Mouse (Mus musculus) adrenal gland, adult (tissue): ENCODE results near the gene Spink4.
A peak's percentile ranks its signal among the peaks of the same experiment; 100 is the strongest.
"Not testable (repeated sequence)": the region's sequence is repeated elsewhere in the genome, so short reads cannot be mapped to it uniquely, and the experiment has no call there.

Experiments
- DNase-seq, 2 experiments: peaks; one replicate each; pipeline ENCODE4 v3.0.0; 2022 to 2023; ENCODE audit warnings: low spot score in 1 of 2; ENCODE audit not compliant: inconsistent age in 2 of 2

Spink4 gene

DNA sequence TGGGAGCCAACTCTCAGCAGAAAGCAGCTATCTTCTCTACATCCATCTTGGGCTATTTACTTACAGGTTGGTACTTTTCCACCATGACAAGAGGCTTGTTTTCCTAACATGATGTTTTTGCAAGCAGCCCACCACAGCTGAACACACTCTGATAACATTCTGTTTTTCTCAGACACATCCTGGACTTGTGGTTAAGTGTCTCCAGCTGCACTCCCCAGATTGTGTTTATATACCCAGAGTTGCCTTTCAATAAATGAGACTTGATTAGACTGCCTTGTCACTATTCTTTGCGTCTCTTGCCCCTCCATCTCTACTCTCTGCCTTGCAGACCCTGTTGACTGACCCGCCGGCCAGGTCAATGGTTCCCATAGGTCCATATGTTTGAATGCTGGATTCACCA is 19.8 kb upstream of the Spink4 start:
- no peak for DNase-seq

DNA sequence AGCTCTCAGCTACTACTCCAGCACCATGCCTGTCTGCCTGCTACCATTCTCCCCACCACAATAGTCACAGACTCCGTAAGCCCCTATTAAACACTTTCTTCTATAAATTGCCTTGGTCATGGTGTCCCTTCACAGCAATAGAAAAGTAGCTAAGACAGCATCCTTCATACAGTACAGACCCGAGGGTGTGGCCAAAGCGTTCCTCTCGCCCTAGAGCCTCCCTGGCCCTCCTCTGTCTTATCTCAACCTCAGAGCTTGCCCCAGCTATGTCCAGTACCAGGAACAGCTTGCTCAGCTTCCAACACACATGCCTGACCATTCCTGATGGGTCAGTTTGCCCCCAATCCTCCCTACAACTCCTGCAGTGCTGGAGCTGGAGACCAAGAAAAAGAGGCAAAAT is 19.2 kb upstream of the Spink4 start:
- no peak for DNase-seq

DNA sequence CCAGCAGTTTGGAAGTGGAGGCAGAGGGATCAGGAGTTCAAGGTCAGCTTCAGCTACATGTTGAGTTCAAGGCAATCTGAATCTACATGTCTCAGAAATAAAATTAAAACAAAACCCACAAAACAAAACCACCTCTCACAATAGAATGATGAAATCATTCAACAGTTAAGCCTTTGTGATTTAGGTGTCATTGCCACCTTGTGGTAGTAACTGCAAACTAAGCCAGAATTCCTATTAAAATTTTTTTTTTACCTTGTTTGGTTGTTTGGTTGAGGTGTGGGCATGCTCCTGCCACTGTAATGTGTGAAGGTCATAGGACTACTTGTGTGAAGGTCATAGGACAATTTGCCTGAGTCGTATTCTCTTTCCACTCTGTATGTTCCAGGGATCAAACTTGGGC is 13.6 kb upstream of the Spink4 start:
- DNase-seq, result peak in 1 of 2 experiments; percentile 71

DNA sequence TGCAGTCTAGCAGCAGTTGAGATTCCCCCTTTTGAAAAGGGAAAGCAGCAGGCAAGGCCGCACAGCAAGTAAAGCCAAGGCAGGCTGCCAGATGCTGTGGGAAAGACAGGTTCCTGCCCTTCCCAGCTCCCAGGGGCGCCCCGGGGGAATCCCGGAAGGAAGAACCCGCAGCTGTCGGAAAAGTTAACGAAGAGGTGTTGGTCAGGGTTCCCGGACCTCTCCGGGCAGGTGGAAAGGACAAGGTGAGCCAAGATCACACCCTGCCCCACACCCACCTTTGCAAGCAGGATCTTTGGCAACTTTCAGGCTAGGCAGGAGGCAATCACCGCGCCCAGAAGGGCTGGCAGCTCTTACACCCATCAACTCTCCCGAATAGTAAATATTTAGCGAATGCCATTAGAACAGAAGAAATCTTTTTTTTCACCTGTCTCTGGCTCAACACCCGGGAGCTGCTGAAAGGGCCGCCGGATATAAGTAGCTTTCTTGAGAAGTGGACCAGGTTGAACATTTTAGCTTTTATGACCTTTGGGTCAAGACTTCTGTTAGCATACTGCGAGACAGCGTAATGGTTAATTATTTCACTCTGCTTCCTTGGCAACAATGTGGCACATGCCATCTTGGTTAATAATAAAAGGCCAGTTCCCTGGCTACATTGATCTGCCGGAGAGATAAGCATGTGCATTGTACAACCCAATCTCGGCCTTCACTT is 11.4 kb upstream of the Spink4 start:
- peak in 1 of 2 experiments; percentile 70 for DNase-seq

DNA sequence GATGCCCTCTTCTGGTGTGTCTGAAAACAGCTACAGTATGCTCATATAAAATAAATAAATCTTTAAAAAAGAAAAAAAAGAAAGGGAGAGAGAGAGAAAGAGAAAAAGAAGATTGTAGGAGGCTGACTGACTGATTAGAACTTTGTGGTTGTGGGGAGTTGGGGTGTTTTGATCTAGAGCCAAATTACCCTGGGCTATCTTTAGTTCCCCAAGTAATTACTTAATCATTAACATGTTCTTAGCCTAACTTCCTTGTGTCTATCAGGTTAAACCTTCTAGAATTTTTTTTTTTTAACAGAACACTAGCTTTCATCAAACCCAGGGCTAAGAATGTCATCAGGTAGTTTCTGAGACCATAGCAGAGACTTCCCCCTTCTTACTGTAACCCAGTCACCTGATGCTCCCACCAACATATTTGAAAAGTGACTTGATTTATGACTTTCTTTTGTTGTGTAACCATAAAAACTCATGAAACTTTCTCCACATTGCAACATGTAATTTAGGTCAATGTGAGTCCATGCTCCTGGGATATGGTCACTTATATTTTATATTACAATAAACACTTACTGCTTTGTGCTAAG is 5.5 kb upstream of the Spink4 start:
- DNase-seq, result no peak

DNA sequence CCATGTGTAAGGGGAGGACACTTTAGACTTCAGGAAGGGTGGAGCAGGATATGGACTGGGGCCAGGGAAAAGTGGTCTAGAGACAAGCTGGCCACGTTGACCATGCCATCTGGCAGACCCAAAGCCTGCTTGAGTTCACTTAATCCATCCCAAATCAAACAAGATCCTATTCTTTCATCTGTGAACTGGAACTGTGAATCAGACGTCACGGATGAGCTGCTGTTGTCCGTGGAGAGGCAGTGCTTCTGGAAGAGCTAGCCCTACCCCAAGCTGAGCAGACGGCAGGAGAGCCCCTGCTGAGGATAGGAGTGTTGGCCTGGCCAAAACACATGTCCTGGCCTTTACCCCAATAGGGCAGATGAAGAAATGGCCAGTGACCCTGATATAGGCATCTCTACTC is 3.9 kb upstream of the Spink4 start:
- DNase-seq, result no peak

DNA sequence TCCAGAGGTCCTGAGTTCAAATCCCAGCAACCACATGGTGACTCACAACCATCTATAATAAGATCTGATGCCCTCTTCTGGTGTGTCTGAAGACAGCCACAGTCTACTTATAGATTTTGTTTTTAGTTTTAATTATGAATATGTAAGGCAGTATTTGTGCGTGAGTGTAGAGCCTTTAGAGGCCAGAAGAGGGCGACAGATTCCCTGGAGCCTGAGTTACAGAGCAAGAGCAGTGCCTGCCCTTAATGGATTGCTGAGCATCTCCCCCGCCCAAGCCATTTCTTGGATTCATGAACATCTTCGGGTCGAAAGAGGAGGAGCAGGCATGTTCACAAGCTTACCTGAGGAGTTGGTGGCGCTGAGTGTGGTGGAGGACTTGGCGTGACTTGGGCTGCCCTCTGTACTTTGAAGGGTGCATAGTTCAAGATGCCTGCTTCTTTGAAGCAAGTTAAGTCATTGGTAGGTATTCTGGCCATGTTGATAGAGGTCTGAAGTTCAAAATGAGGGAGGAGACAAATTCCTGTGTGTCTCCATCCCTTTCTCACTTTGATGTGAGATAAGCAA is 3.2 kb upstream of the Spink4 start:
- DNase-seq, result peak in 1 of 2 experiments; percentile 38

DNA sequence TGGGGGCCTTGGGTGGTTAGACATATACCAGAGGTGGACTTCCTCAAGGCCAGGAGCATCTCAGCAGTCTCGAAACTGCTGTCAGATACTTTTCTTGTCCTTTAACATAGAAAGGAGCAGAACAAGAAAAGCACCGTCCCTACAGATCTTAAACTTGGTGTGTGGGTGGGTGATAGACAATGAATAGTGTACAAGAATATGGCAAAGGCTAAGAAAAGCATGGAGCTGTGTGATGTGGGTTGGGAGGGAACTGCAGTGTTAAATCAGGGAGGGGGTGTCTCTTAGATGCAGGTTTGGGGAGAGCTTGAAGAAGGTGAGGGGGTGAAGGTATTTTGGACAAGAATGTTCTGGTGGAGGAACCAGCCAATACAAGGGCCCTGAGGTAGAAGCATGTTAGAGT is 724 bp downstream of the Spink4 start:
- no peak for DNase-seq

DNA sequence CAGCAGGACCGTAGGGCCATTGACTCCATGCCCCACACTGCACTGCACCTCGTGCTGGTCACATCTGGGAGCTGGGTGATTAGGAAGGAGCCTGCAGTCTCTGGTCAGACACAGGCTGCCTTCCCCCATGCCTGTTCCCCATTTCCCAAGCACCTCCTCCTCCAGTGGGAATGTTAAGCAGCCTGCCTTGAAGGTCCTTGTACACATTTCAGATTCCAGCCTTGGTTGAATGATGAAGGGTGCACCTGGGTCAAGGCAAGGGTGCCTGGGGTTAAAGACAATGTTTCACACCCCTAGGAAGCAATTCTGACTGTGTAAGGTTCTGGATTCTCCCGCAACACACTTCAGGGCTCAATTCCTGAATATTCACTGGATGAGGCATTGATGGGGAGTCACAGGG is 1.4 kb downstream of the Spink4 start:
- peak in 1 of 2 experiments; percentile 64 for DNase-seq

DNA sequence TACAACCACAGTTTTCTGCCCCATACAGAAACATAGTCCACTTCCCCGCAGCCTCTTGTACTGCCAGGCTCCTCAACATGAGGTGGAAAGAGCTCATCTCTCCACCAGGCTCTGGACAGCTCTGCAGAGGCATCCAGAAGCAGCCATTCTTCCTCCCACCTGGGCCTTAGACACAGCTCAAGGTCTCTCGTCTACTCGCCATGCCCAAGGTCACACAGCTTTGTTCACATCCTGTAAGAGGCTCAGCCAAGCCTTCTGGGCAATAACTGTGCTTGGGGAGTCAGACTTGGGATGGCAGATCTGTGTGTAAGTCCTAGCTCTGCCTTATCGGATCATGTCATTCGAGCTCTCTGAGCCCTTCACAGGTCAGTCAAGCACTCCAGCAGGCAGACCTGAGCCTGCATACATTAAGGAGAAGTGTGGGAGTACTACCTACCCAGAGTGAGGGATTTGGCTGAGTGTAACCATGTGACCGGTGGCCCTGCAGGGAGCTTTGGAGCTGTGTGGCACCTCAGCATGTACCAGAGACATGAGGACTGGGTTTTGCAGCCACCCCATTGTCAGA is 3.3 kb downstream of the Spink4 start:
- DNase-seq, result peak; percentile 37 to 73

DNA sequence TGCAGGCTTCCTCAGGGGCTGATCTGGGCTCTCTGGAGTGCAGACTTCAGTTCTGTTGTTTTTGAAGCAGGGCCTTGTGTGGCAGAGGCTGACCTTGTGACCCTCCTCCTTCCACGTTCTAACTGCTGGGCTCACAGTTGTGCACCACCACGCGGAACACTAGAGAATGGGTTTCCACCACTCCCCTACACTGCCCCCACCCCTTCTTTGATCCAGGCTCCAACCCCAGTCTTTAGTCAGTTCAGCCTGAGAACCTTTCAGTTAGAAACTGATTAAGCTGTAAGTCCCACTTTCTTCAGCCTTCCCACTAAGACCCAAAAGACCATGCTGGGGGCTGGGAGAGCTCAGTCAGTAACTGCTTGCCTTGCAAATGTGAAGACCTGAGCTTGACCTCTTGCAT is 5.7 kb downstream of the Spink4 start:
- DNase-seq, result no peak

DNA sequence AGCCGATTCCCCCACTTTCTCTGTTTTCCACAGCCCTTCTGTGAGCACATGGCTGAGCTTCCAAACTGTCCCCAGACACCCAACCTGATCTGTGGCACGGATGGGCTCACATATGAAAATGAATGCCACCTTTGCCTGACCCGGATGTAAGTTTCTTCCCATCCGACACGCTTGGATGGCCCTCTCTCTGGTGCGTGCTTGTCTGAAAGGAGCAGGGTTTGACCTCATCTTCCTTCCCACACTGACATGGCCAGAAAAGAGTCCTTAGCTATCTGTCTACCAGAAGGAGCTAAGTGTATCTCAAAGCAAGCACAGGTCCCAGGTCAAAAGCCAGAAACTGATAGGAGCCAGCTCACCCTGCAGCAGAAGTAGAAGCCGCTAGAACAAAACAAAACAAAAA is 9.2 kb downstream of the Spink4 start:
- DNase-seq, result no peak

DNA sequence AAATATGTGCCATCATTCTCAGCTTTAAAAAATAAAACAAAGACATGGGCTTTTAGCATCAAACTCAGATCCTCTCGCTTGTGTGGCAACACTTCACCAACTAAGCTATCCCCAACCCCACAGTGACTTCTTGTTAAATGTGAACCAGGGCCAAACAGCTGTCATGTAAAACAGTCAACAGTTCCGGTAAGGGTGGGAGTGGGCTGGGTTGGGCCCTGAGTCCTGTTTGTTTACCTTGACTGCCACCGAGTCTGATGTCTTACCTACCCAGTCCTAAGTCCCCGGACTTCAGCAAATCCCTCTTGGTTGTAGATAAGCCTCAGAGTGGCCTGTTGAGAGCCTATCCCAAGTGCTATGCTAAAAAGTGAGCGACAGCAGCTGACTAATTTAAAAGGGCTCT is 13.8 kb downstream of the Spink4 start:
- DNase-seq, result no peak

DNA sequence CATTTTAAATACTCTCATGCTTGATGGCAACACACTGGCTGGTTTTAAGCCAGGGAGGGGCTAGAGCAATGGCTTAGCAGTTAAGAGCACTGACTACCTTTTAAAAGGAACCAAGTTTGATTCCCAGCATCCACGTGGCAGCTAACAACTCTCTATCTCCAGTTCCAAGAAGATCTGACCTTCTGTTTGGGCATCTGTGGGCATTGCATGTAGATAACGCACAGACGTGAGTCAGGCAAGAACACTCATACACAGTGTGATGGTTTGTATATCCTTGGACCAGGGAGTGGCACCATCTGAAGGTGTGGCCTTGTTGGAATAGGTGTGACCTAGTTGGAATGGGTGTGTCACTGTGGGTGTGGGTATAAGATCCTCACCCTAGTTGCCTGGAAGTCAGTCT is 14.5 kb downstream of the Spink4 start:
- not testable (repeated sequence) for DNase-seq

DNA sequence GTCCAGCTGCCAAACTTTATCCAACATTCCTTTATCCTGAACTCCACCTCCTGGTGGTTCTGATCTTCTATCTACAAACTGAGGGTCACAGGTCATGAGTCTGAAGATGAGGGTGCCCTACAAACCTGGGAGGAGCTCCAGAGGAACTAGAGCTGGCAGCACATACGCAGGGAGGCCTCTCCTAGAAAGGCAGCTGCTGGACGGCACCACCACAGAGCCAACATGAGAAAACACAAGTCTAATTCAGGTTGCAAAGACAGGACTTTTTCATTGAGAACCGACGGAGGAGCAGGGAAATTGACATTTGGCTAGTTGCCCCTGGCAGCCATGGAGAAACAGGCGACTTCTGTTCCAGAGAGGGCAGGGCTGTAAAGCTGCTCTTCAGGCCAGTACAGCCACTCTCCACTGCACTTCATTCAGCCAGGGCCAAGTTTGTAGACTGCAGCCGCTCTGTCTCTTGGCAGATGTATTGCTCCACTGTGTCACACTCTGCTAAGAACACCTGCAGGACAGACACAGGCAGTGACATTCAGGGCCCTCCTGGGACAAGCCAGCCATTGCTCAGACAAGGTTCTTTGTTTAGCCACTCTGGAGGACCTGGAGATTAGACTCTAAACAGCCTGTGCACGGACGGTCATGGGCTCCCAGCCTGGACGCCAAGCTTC is 16.5 kb downstream of the Spink4 start:
- peak in 1 of 2 experiments; percentile 58 for DNase-seq

DNA sequence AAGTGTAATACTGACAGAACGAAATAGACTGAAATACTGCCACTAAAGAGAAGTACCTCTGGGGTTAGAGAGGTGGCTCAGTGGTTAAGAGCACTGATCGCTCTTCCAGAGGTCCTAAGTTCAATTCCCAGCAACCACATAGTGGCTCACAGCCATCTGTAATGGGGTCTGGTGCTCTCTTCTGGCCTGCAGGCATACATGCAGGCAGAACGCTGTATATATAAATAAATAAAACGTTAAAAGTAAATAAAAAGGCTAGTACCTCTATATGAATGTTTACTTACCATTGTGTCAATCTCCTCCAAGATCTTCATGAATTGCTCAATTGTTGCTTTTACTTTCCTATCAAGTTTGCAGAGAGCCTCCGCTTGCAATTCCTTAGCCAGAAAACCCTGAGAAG is 18.9 kb downstream of the Spink4 start:
- DNase-seq, result no peak

DNA sequence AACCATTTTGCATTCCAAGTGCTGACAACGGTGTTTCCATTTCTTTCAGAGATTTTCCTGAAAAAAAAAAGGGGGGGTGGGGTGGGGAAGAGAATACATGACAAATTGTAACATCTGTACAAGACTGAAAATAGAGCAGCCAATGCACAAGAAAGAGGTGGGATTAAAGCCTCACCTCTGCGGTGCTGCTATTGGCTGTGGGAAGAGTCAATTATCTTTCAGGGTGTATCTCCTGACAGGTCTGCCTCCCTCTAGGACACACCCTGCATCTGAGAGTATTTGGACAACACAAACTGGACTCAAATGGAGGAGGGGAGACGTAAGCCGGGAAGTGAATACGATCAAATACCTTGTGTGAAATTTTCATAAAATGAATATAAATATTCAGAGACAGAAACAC is 23.8 kb downstream of the Spink4 start:
- no peak for DNase-seq

DNA sequence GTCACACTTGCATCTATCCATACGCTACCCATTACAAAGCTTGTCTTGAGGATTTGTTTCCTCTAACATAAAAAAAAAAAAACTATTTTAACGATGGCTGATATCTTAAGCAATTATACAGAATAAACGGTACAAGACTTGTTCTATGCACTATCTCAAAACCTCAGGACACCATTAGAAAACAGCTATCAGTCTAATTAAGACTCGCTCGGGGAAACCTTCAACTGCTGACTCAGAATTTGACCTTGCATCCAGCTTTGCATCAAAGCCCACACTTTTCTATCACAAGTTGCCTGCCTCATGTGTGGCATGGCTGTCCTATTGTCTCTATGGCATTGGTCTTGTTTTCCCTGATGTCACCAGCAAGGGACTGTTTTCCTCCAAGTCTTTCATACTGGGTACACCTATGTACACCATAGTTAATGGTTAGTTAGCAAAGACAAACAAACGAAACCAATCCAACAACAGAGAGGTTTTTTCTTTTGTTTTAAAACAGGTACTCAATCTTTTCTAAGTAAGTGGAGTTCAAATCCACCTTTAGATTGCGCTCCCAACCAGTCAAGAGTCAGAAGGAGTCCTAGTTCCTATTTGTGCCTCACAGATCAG is 26.8 kb downstream of the Spink4 start:
- peak; percentile 22 to 72 for DNase-seq

DNA sequence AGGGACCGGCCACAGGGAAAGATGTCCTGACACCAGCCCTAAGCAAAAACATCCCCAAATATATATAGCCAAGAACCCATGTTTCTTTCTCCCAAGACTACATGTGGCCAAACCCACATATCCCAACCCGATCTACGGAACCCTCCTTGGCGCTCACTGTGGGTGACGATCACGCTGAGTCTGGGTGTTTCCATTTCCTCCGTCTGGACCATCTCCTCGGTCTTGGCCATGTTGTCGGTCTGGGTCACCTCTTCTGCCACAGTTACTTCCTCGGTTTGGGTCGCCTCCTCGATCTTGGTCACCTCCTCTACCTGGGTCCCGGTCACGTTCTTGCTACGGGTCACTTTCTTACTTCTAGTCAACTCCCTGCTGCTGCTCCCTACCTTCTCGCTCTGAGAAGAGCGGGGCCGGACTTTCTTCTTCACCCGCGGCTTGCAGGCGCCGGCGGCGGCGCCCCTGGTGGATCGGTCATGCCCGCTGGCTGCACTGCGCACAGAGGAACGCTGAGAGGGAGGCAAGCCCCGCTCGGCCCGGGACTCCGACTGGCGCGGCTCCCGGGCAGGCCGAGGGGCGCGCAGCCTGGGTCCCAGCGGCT is 27.8 kb downstream of the Spink4 start:
- DNase-seq, result no peak

DNA sequence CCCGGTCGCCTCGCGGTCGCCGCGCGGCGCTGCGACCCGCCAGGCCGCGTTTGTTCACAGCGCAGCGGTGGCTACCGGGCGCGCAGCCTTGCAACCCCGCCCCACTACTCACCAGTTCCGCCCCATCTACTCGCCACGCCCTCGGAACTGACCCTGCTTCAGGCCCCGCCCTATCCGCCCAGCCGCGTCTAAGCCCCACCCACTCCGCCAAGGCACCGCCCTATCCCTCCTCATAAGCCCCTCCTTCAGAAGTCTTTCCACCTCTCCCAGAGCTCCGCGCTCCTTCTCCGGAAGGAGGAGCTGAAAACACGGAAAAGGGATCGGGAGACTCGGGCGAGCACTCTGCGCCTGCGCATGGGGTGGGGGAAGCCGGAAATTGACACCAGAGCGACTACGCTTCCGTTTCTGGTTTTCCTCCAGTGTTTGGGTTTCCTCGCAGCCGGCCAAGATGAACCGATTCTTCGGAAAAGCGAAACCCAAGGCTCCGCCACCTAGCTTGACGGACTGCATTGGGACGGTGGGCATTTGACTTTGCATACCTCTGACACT is 28.4 kb downstream of the Spink4 start, which contains the start of the genes Bag1 and Chmp5:
TSS of gene Bag1 (minus strand) at position 135 of the 549 bp plus-strand sequence.
TSS of gene Chmp5 (plus strand) at position 248 of the 549 bp plus-strand sequence.
- DNase-seq, result peak; percentile 100
